Mouse (Mus musculus) lung, postnatal 0 days (tissue): ENCODE measurements around the gene Ankrd12. TPM values are rescaled to one million over a fixed set of nuclear protein-coding genes. Genes with fewer than 3 reads are reported as not detected.

Source experiments
- ATAC-seq: fragments of 200-750 bp; cut with Nextera tagmentation; 2 replicates; pipeline ENCODE4 v1.8.0; 2017; ENCODE audit warnings: moderate library complexity
- DNase-seq: peaks from one replicate; pipeline ENCODE4 v3.0.0-alpha.2; 2016; ENCODE audit warnings: low spot score
- H3K27ac ChIP-seq: fragments of 300-500 bp; sonication (generic); 2 replicates; pipeline ENCODE4 v1.5.1; 2014; ENCODE audit warnings: antibody characterized with exemption, mild to moderate bottlenecking, low read length, mixed read lengths
- H3K27me3 ChIP-seq: fragments of 300-500 bp; sonication (generic); replicated peaks from 2 replicates; pipeline ENCODE4 v1.6.1; 2014; ENCODE audit warnings: low read length, mixed read lengths; ENCODE audit not compliant: insufficient read depth
- H3K36me3 ChIP-seq: fragments of 300-500 bp; sonication (generic); 2 replicates; pipeline ENCODE4 v1.6.1; 2014; ENCODE audit warnings: low read length, mixed read lengths; ENCODE audit not compliant: insufficient read depth
- H3K4me1 ChIP-seq: fragments of 300-500 bp; sonication (generic); 2 replicates; pipeline ENCODE4 v1.6.1; 2014; ENCODE audit warnings: antibody characterized with exemption, low read depth, low read length, mixed read lengths; ENCODE audit not compliant: insufficient read depth
- H3K4me2 ChIP-seq: fragments of 300-500 bp; sonication (generic); replicated peaks from 2 replicates; pipeline ENCODE4 v1.6.1; 2014; ENCODE audit warnings: low read depth, mild to moderate bottlenecking, low read length, moderate library complexity, mixed read lengths
- H3K4me3 ChIP-seq: fragments of 300-500 bp; sonication (generic); 2 replicates; pipeline ENCODE4 v1.5.1; 2014; ENCODE audit warnings: low read depth, low read length
- H3K9ac ChIP-seq: fragments of 300-500 bp; sonication (generic); replicated peaks from 2 replicates; pipeline ENCODE4 v1.6.1; 2014; ENCODE audit warnings: low read depth, mild to moderate bottlenecking
- H3K9me3 ChIP-seq: fragments of 300-500 bp; sonication (generic); 2 replicates; pipeline ENCODE4 v1.6.1; 2016; ENCODE audit warnings: low read length, mixed read lengths
- CTCF ChIP-seq: IDR thresholded peaks from 2 replicates; pipeline ENCODE4 v1.5.1; 2016; ENCODE audit warnings: antibody characterized with exemption, mild to moderate bottlenecking
- EP300 ChIP-seq: IDR thresholded peaks from 2 replicates; pipeline ENCODE4 v1.6.1; 2016; ENCODE audit warnings: antibody characterized with exemption, mild to moderate bottlenecking, control low read depth
- WGBS: fragments of 180-500 bp; shearing (Covaris S2); extraction: QIAGEN DNeasy Blood & Tissue Kit; methylation state at CpG from one replicate; pipeline ENCODE4 v1.1.7; 2014; 5-methylcytosine and 5-hydroxymethylcytosine counted together
- polyA plus RNA-seq: library from polyadenylated mRNA; unstranded; fragments of >200 nt; fragmentation: Nextera tagmentation; extraction: Ambion mirVana; gene quantifications from 2 replicates; pipeline ENCODE4 v1.2.1, GENCODE M21; 2015

The Ankrd12 gene
- polyA plus RNA-seq, 1 experiment from 2014 or later, result 29.4 TPM

- ATAC-seq (no peak), DNase-seq (no peak)
- Histone ChIP-seq H3K4me1 (no peaks in the 10 kb centered on the region), H3K27me3 (no peaks in the 10 kb centered on the region), H3K4me3 (no peak overlapping the region), H3K9me3 (no peaks in the 10 kb centered on the region), H3K9ac (no peak overlapping the region), H3K36me3 (no peaks in the 10 kb centered on the region), H3K4me2 (no peak overlapping the region), H3K27ac (no peak overlapping the region)
- WGBS, result 95% methylated on average over 2 of the region's 2 CpGs
- TF ChIP-seq CTCF (peak; percentile 28; the same call in 1 of the 2 replicates), EP300 (no peak)
These were observed 114.6 kb downstream of the Ankrd12 start for GRCm38 (mm10) chr17:65962263-65962662.

GRCm38 (mm10) chr17:65961606-65962136 is 115.2 kb downstream of the Ankrd12 start:
- H3K4me1 ChIP-seq, result no peaks in the 10 kb centered on the region
- H3K27ac ChIP-seq, result no peak overlapping the region
- no peak overlapping the region for H3K9ac ChIP-seq
- ATAC-seq (peak; percentile 76), DNase-seq (peak; percentile 69)
- 62% methylated on average over 2 of the region's 2 CpGs for WGBS
- no peak overlapping the region for H3K4me2 ChIP-seq
- no peaks in the 10 kb centered on the region for H3K36me3 ChIP-seq
- H3K27me3 ChIP-seq, result no peaks in the 10 kb centered on the region
- H3K4me3 ChIP-seq, result no peak overlapping the region
- H3K9me3 ChIP-seq, result no peaks in the 10 kb centered on the region
- no peak for TF ChIP-seq EP300
- TF ChIP-seq CTCF, result no peak

- TF ChIP-seq EP300 (no peak), CTCF (no peak)
- Histone ChIP-seq H3K27ac (no peak overlapping the region), H3K4me3 (no peak overlapping the region), H3K9ac (no peak overlapping the region), H3K36me3 (no peaks in the 10 kb centered on the region), H3K4me2 (no peak overlapping the region), H3K27me3 (no peaks in the 10 kb centered on the region), H3K4me1 (no peaks in the 10 kb centered on the region), H3K9me3 (no peaks in the 10 kb centered on the region)
- 57% methylated on average over 3 of the region's 3 CpGs for WGBS
- no peak for DNase-seq
- no peak for ATAC-seq
These were observed 117.9 kb downstream of the Ankrd12 start for GRCm38 (mm10) chr17:65959011-65959410.

- 76% methylated on average over 1 of the region's 1 CpGs for WGBS
- H3K4me3 ChIP-seq, result no peak overlapping the region
- no peak overlapping the region for H3K9ac ChIP-seq
- H3K27me3 ChIP-seq, result no peaks in the 10 kb centered on the region
- H3K4me2 ChIP-seq, result no peak overlapping the region
- ATAC-seq, result no peak
- no peaks in the 10 kb centered on the region for H3K9me3 ChIP-seq
- H3K27ac ChIP-seq, result no peak overlapping the region
- H3K36me3 ChIP-seq, result no peaks in the 10 kb centered on the region
- no peak for TF ChIP-seq EP300
- TF ChIP-seq CTCF, result no peak
- DNase-seq, result no peak
- no peaks in the 10 kb centered on the region for H3K4me1 ChIP-seq
These were observed 118.5 kb downstream of the Ankrd12 start for GRCm38 (mm10) chr17:65958366-65958765.

GRCm38 (mm10) chr17:65957782-65958325 is 119.0 kb downstream of the Ankrd12 start:
- no peak overlapping the region for H3K4me3 ChIP-seq
- H3K4me2 ChIP-seq, result no peak overlapping the region
- ATAC-seq (no peak), DNase-seq (no peak)
- no peak for TF ChIP-seq EP300
- TF ChIP-seq CTCF, result no peak
- no peaks in the 10 kb centered on the region for H3K27me3 ChIP-seq
- no peaks in the 10 kb centered on the region for H3K9me3 ChIP-seq
- no peak overlapping the region for H3K9ac ChIP-seq
- no peaks in the 10 kb centered on the region for H3K36me3 ChIP-seq
- WGBS, result 75% methylated on average over 8 of the region's 8 CpGs
- no peaks in the 10 kb centered on the region for H3K4me1 ChIP-seq
- H3K27ac ChIP-seq, result no peak overlapping the region

GRCm38 (mm10) chr17:65956993-65957781 is 119.7 kb downstream of the Ankrd12 start:
- H3K4me3 ChIP-seq, result no peak overlapping the region
- H3K27me3 ChIP-seq, result no peaks in the 10 kb centered on the region
- no peaks in the 10 kb centered on the region for H3K36me3 ChIP-seq
- DNase-seq (peak; percentile 73), ATAC-seq (peak; percentile 60)
- no peaks in the 10 kb centered on the region for H3K4me1 ChIP-seq
- no peak overlapping the region for H3K27ac ChIP-seq
- no peak overlapping the region for H3K9ac ChIP-seq
- WGBS, result 60% methylated on average over 14 of the region's 14 CpGs
- no peak overlapping the region for H3K4me2 ChIP-seq
- TF ChIP-seq CTCF, result no peak
- TF ChIP-seq EP300, result no peak
- H3K9me3 ChIP-seq, result no peaks in the 10 kb centered on the region
